Mouse (Mus musculus): Measurements from ENCODE around the gene Gm4981.
"Not testable (repeated sequence)": the region's sequence is repeated elsewhere in the genome, so short reads cannot be mapped to it uniquely, and the experiment has no call there.

The Gm4981 gene

GRCm38 (mm10) chr10:58223972-58224805, 12.3 kb downstream of the Gm4981 start:
- intact Hi-C loops (cut with DNase I) = not testable (repeated sequence)

GRCm38 (mm10) chr10:58223161-58223560, 13.3 kb downstream of the Gm4981 start:
- intact Hi-C loops (cut with DNase I) = not testable (repeated sequence)

- intact Hi-C loops (cut with DNase I) = not testable (repeated sequence)
Measured at GRCm38 (mm10) chr10:58221571-58221970, 14.9 kb downstream of the Gm4981 start.

GRCm38 (mm10) chr10:58220726-58221125, 15.8 kb downstream of the Gm4981 start:
- intact Hi-C loops (cut with DNase I) = no loop called here

GRCm38 (mm10) chr10:58217366-58217765, 19.1 kb downstream of the Gm4981 start:
- intact Hi-C loops (cut with DNase I) = no loop called here

- intact Hi-C loops (cut with DNase I) = no loop called here
Measured at GRCm38 (mm10) chr10:58215353-58215752, 21.1 kb downstream of the Gm4981 start.

GRCm38 (mm10) chr10:58214934-58215333, 21.6 kb downstream of the Gm4981 start:
- intact Hi-C loops (cut with DNase I) = no loop called here

GRCm38 (mm10) chr10:58214497-58214896, 22.0 kb downstream of the Gm4981 start:
- intact Hi-C loops (cut with DNase I) = no loop called here

- intact Hi-C loops (cut with DNase I) = no loop called here
Measured at GRCm38 (mm10) chr10:58212230-58212629, 24.3 kb downstream of the Gm4981 start.

- intact Hi-C loops (cut with DNase I) = no loop called here
Measured at GRCm38 (mm10) chr10:58211213-58211612, 25.3 kb downstream of the Gm4981 start.

- intact Hi-C loops (cut with DNase I) = no loop called here
Measured at GRCm38 (mm10) chr10:58210514-58210913, 26.0 kb downstream of the Gm4981 start.

GRCm38 (mm10) chr10:58209710-58210467, 26.6 kb downstream of the Gm4981 start:
- intact Hi-C loops (cut with DNase I) = no loop called here

- intact Hi-C loops (cut with DNase I) = no loop called here
Measured at GRCm38 (mm10) chr10:58206639-58207404, 29.7 kb downstream of the Gm4981 start.

- intact Hi-C loops (cut with DNase I) = no loop called here
Measured at GRCm38 (mm10) chr10:58205986-58206385, 30.5 kb downstream of the Gm4981 start.
